8 mouse cellular contexts compared by ENCODE assay signal in genomic region chr1:179858780-179859551, GRCm38 (mm10). TPM values are rescaled to one million over a fixed set of nuclear protein-coding genes. Genes with fewer than 3 reads are reported as not detected.
DNase-seq lines count a peak whose midpoint lies in the region; ATAC-seq and TF ChIP-seq lines count a peak whose summit lies in the region.
"Had no signal": no experiment of that assay in that cellular context is flagged by ENCODE, and none has a peak within 500 bp of the region (broad histone marks: within the 10 kb centered on the region; RNA-seq: fewer than 3 reads in every experiment).

No protein-coding gene starts in this region.

- no peaks in the 10 kb centered on the region for H3K9me3 ChIP-seq in E14TG2a.4 (ENCODE audit: low read length)
- H3K9me3 ChIP-seq in embryonic facial prominence, embryonic 11.5 days (replicated peaks; ENCODE audit: control insufficient read depth, low read length): no peaks in the 10 kb centered on the region
- no peaks in the 10 kb centered on the region for H3K9me3 ChIP-seq in limb, embryonic 10.5 days (replicated peaks)
- H3K9me3 ChIP-seq in midbrain, embryonic 16.5 days (replicated peaks; ENCODE audit: control insufficient read depth, low read length, poor library complexity, severe bottlenecking): no peaks in the 10 kb centered on the region

- DNase-seq in Muller cell, postnatal 12 days (ENCODE audit: inconsistent ontology term): peak; percentile 59
- peak; percentile 90 for DNase-seq in embryonic facial prominence, embryonic 11.5 days (ENCODE audit: low spot score)
- peak; percentile 36 for DNase-seq in heart, postnatal 4 days
- DNase-seq in limb, embryonic 10.5 days (ENCODE audit: low spot score): peak; percentile 49
- no peak for DNase-seq in ovary, postnatal 10 days (ENCODE audit: low spot score)

- no peak overlapping the region for H3K27ac ChIP-seq in embryonic facial prominence, embryonic 11.5 days (replicated peaks; ENCODE audit: low read depth, low read length)
- H3K27ac ChIP-seq in limb, embryonic 10.5 days: no peak overlapping the region
- no peak overlapping the region for H3K27ac ChIP-seq in midbrain, embryonic 16.5 days (ENCODE audit: low read length)

- H3K27me3 ChIP-seq in E14TG2a.4 (ENCODE audit: insufficient read depth, low read length): no peaks in the 10 kb centered on the region
- no peaks in the 10 kb centered on the region for H3K27me3 ChIP-seq in embryonic facial prominence, embryonic 11.5 days (ENCODE audit: control insufficient read depth, insufficient read depth, low read length)
- H3K27me3 ChIP-seq in limb, embryonic 10.5 days (ENCODE audit: low read depth, poor library complexity, severe bottlenecking): no peaks in the 10 kb centered on the region
- H3K27me3 ChIP-seq in midbrain, embryonic 16.5 days (ENCODE audit: control insufficient read depth, insufficient read depth, low read depth, low read length): no peaks in the 10 kb centered on the region

- H3K4me2 ChIP-seq in embryonic facial prominence, embryonic 11.5 days (ENCODE audit: low read depth, low read length): no peak overlapping the region
- H3K4me2 ChIP-seq in midbrain, embryonic 16.5 days (ENCODE audit: low read length): no peak overlapping the region

- H3K4me3 ChIP-seq in E14TG2a.4 (replicated peaks; ENCODE audit: low read length): 0 out of 2 replicates have a peak overlapping the region, but pooled peaks have one; percentile 13
- H3K4me3 ChIP-seq in embryonic facial prominence, embryonic 11.5 days (ENCODE audit: low read depth, low read length): no peak overlapping the region
- no peak overlapping the region for H3K4me3 ChIP-seq in limb, embryonic 10.5 days
- no peak overlapping the region for H3K4me3 ChIP-seq in midbrain, embryonic 16.5 days (ENCODE audit: low read depth, low read length)

- H3K36me3 ChIP-seq in E14TG2a.4 (ENCODE audit: insufficient read depth, low read length): no peaks in the 10 kb centered on the region
- no peaks in the 10 kb centered on the region for H3K36me3 ChIP-seq in embryonic facial prominence, embryonic 11.5 days (replicated peaks; ENCODE audit: control insufficient read depth, insufficient read depth, low read depth, low read length)
- H3K36me3 ChIP-seq in limb, embryonic 10.5 days: no peaks in the 10 kb centered on the region
- H3K36me3 ChIP-seq in midbrain, embryonic 16.5 days (ENCODE audit: control insufficient read depth, insufficient read depth, low read length): no peaks in the 10 kb centered on the region

- TF ChIP-seq CTCF in E14TG2a.4 (conservative IDR thresholded peaks at IDR 0.05; ENCODE audit: low read length): peak; percentile 52

- WGBS in embryonic facial prominence, embryonic 11.5 days: 45% methylated on average over 14 of the region's 14 CpGs
- WGBS in limb, embryonic 10.5 days: 48% methylated on average over 14 of the region's 14 CpGs
- WGBS in midbrain, embryonic 16.5 days: 50% methylated on average over 14 of the region's 14 CpGs

- peaks cover 5% of the 10 kb centered on the region; the same call in 1 of the 2 replicates for H3K4me1 ChIP-seq in E14TG2a.4 (replicated peaks; ENCODE audit: low read depth, low read length)
- no peaks in the 10 kb centered on the region for H3K4me1 ChIP-seq in embryonic facial prominence, embryonic 11.5 days (ENCODE audit: control insufficient read depth, insufficient read depth, low read length)
- peaks cover 6% of the 10 kb centered on the region for H3K4me1 ChIP-seq in limb, embryonic 10.5 days
- H3K4me1 ChIP-seq in midbrain, embryonic 16.5 days (ENCODE audit: control insufficient read depth, insufficient read depth, low read length): 0 out of 2 replicates have a peak, but pooled peaks cover 2% of the 10 kb centered on the region

- ATAC-seq in embryonic facial prominence, embryonic 11.5 days (replicated peaks; ENCODE audit: insufficient number of reproducible peaks, low FRiP score, low TSS enrichment, low read depth): peak; percentile 79; the same call in 1 of the 2 replicates
- ATAC-seq in midbrain, embryonic 16.5 days: peak; percentile 71; the same call in 1 of the 2 replicates

- H3K9ac ChIP-seq in embryonic facial prominence, embryonic 11.5 days (replicated peaks; ENCODE audit: low read length): no peak overlapping the region
- no peak overlapping the region for H3K9ac ChIP-seq in midbrain, embryonic 16.5 days (ENCODE audit: low read depth, low read length)

RNA-seq across cellular contexts. Expression of gene Ahctf1, which starts 55.5 kb away (rescaled TPM):
- polyA plus RNA-seq in embryonic facial prominence, embryonic 11.5 days (2014; fragmentation: Nextera tagmentation; extraction: Ambion mirVana): 33.9 and 38.6 TPM in 2 replicates
- 10 to 100 TPM; 27.9 to 32.6 TPM for total RNA-seq in heart, postnatal 4 days (2021)
- 34.9 and 36.1 TPM in 2 replicates for polyA plus RNA-seq in limb, embryonic 10.5 days (2016; fragmentation: Nextera tagmentation; extraction: Ambion mirVana)
- polyA plus RNA-seq in midbrain, embryonic 16.5 days (2015; fragmentation: Nextera tagmentation; extraction: Ambion mirVana): 15.3 and 16.0 TPM in 2 replicates

RNA-seq across cellular contexts. Expression of gene Gm10518, which starts 55.8 kb away (rescaled TPM):
- 0.41 TPM in 1 of 2 replicates, not detected in the other for polyA plus RNA-seq in embryonic facial prominence, embryonic 11.5 days (2014; fragmentation: Nextera tagmentation; extraction: Ambion mirVana)
- not detected for total RNA-seq in heart, postnatal 4 days (2021)
- 0.26 TPM in 1 of 2 replicates, not detected in the other for polyA plus RNA-seq in limb, embryonic 10.5 days (2016; fragmentation: Nextera tagmentation; extraction: Ambion mirVana)
- not detected in 2 replicates for polyA plus RNA-seq in midbrain, embryonic 16.5 days (2015; fragmentation: Nextera tagmentation; extraction: Ambion mirVana)
- total RNA-seq: heart, postnatal 14 days had no signal
